Mouse (Mus musculus): Measurements from ENCODE around the gene Gm20920.
"Not testable (repeated sequence)": the region's sequence is repeated elsewhere in the genome, so short reads cannot be mapped to it uniquely, and the experiment has no call there.

Gm20920 gene

DNA sequence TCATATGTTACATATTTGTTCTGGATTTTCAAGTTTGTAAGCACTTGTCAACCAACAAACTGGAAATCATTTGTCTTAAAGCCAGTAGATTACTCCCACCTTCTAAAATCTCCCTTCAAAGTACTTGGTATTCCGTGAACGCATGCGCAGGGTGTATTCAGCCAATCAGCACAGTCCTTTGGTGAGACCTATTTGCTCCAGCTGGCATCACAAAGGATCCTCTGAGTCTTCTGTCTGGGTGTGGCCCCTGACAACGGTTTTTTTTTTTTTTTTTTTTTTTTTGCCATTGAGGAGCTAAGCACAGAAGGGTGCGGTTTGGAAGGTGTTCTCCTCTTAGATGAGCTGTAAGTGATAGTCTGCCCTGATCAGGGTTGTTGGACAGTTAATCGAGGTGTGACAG, at the start of gene Gm20920:
Gene Gm20920 (plus strand): TSS at position 301 of the 400 bp plus-strand sequence.
- not testable (repeated sequence) for DNase-seq

All from thymus, postnatal 25 days (tissue).